Mouse (Mus musculus) heart, postnatal 4 days (tissue): ENCODE data around the gene Ntng1. TPM values are rescaled to one million over a fixed set of nuclear protein-coding genes. Genes with fewer than 3 reads are reported as not detected.
"Not testable (repeated sequence)": the region's sequence is repeated elsewhere in the genome, so short reads cannot be mapped to it uniquely, and the experiment has no call there.

ENCODE experiments used
- DNase-seq: peaks from one replicate; pipeline ENCODE4 v3.0.0; 2021
- total RNA-seq, 2 experiments: library from RNA; stranded (reverse); gene quantifications; 2 replicates each; pipeline ENCODE4 v1.2.3; 2021

The Ntng1 gene
- total RNA-seq, 2 experiments from 2014 or later, result 0.17 to 0.20 TPM

GRCm38 (mm10) chr3:109781917-109782288, 361.9 kb downstream of the Ntng1 start:
- no peak for DNase-seq

- DNase-seq, result no peak
These were observed 368.6 kb downstream of the Ntng1 start for GRCm38 (mm10) chr3:109775200-109775599.

GRCm38 (mm10) chr3:109772120-109772519, 371.7 kb downstream of the Ntng1 start:
- DNase-seq, result peak; percentile 9

GRCm38 (mm10) chr3:109766939-109767338, 376.9 kb downstream of the Ntng1 start:
- DNase-seq, result no peak

GRCm38 (mm10) chr3:109765608-109766007, 378.2 kb downstream of the Ntng1 start:
- DNase-seq, result no peak

GRCm38 (mm10) chr3:109765141-109765540, 378.7 kb downstream of the Ntng1 start:
- DNase-seq, result no peak

GRCm38 (mm10) chr3:109756426-109756825, 387.4 kb downstream of the Ntng1 start:
- no peak for DNase-seq

GRCm38 (mm10) chr3:109747593-109747992, 396.2 kb downstream of the Ntng1 start:
- not testable (repeated sequence) for DNase-seq

GRCm38 (mm10) chr3:109740466-109741102, 403.2 kb downstream of the Ntng1 start:
- DNase-seq, result no peak

GRCm38 (mm10) chr3:109732327-109733182, 411.3 kb downstream of the Ntng1 start:
- DNase-seq, result peak; percentile 5

GRCm38 (mm10) chr3:109731592-109732230, 412.1 kb downstream of the Ntng1 start:
- DNase-seq, result no peak

Other genes with a start within 250 kb of the Ntng1 start
- gene Prmt6, start 107.0 kb upstream of the Ntng1 start, total RNA-seq, result 10 to 100 TPM in 1 of 2 experiments, 1 to 10 TPM in 1; 9.0 to 10.3 TPM